Mouse (Mus musculus) testis, adult 2 months (tissue): Measurements from ENCODE around the gene Aox4.

Source experiments
- CTCF ChIP-seq: fragments of 200-500 bp; IDR thresholded peaks from 2 replicates; pipeline ENCODE4 v1.5.1; 2012; ENCODE audit warnings: low read depth, mild to moderate bottlenecking, inconsistent platforms, low read length, moderate library complexity; ENCODE audit not compliant: control insufficient read depth, insufficient read depth, insufficient replicate concordance
- POLR2A ChIP-seq: fragments of 200-500 bp; IDR thresholded peaks from 2 replicates; pipeline ENCODE4 v1.6.1; 2012; ENCODE audit warnings: low read depth, mild to moderate bottlenecking, inconsistent platforms, low read length, moderate library complexity; ENCODE audit not compliant: control insufficient read depth

DNA sequence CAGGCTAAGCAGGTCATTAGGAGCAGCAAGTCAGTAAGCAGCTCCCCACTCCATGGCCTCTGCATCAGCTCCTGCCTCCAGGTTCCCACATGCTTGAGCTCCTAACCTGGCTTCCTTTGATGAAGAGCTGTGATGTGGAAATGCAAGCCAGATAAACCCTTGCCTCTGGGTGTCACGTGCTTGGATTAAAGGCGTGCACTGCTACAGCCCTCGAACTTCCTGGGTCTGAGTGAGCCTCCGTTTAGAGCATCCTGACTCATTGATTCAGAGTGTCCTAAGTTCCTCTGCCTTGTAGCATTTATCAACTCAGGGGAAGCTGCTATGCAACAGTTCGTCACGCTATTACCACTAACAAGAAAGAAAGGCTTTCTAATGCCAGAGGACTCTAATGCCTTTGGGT lies 105.3 kb downstream of the Aox4 start:
- no peak for TF ChIP-seq CTCF
- TF ChIP-seq POLR2A = no peak
